Mouse (Mus musculus): Measurements from ENCODE around the gene Kbtbd4.

DNA sequence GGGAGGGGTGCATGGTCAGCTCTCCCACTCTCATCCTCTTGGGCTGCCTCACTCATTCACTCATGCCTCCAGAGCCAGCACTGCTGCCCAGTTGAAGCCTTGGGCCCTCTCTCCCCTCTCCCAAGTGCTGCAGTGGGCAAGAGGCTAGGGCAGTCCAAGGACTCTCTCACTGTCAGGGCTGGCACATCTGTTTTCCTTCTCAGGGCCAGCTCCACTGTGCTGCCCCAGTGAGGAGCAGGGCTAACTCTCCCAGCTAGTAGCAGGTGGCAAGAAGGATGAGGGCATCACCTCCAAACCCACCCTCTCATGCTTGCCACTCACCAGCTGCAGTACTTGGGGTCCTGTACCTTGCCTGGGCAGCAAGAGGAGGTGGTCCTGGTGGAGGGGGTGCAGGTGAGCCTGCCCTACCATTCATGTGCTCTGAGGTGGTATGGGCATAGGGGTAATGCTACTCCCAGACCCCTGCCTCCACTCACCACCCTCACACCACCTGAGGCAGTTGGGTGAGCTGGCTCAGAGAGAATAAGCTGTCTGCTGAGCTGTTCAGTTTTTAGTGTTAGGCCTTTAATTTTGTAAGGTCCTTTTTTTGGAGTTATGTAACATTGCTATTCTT is 46.1 kb downstream of the Kbtbd4 start:
- TF ChIP-seq GATA1 (IDR thresholded peaks at IDR 0.05; ENCODE audit: borderline replicate concordance, low read length) (no peak), FLI1 (IDR thresholded peaks at IDR 0.05; ENCODE audit: low read length) (no peak)
